Mouse (Mus musculus) layer of hippocampus, adult 9-11 months (tissue): ENCODE results near the gene Elovl6.
A peak's percentile ranks its signal among the peaks of the same experiment; 100 is the strongest.

ENCODE experiments used
- DNase-seq: peaks from one replicate; pipeline ENCODE4 v3.0.0; 2022

The Elovl6 gene

GRCm38 (mm10) chr3:129568506-129568905, 36.4 kb downstream of the Elovl6 start:
- no peak for DNase-seq

- no peak for DNase-seq
These were observed 38.8 kb downstream of the Elovl6 start for GRCm38 (mm10) chr3:129570989-129571388.

GRCm38 (mm10) chr3:129571642-129572041, 39.5 kb downstream of the Elovl6 start:
- DNase-seq = no peak

- no peak for DNase-seq
These were observed 40.8 kb downstream of the Elovl6 start for GRCm38 (mm10) chr3:129572959-129573358.

- DNase-seq = no peak
These were observed 41.5 kb downstream of the Elovl6 start for GRCm38 (mm10) chr3:129573609-129574008.

GRCm38 (mm10) chr3:129575086-129575485, 42.9 kb downstream of the Elovl6 start:
- no peak for DNase-seq

- no peak for DNase-seq
These were observed 44.4 kb downstream of the Elovl6 start for GRCm38 (mm10) chr3:129576522-129576921.

GRCm38 (mm10) chr3:129578741-129579475, 46.8 kb downstream of the Elovl6 start:
- DNase-seq = no peak

- no peak for DNase-seq
These were observed 48.9 kb downstream of the Elovl6 start for GRCm38 (mm10) chr3:129581024-129581423.

- DNase-seq = no peak
These were observed 50.3 kb downstream of the Elovl6 start for GRCm38 (mm10) chr3:129582449-129582848.

- no peak for DNase-seq
These were observed 51.1 kb downstream of the Elovl6 start for GRCm38 (mm10) chr3:129583290-129583689.

- no peak for DNase-seq
These were observed 55.8 kb downstream of the Elovl6 start for GRCm38 (mm10) chr3:129587916-129588315.

GRCm38 (mm10) chr3:129588753-129589152, 56.6 kb downstream of the Elovl6 start:
- no peak for DNase-seq

GRCm38 (mm10) chr3:129589705-129590104, 57.5 kb downstream of the Elovl6 start:
- DNase-seq = no peak

GRCm38 (mm10) chr3:129590548-129591226, 58.5 kb downstream of the Elovl6 start:
- peak; percentile 74 for DNase-seq

GRCm38 (mm10) chr3:129591251-129591650, 59.1 kb downstream of the Elovl6 start:
- no peak for DNase-seq

- DNase-seq = no peak
These were observed 59.6 kb downstream of the Elovl6 start for GRCm38 (mm10) chr3:129591761-129592160.

- no peak for DNase-seq
These were observed 60.8 kb downstream of the Elovl6 start for GRCm38 (mm10) chr3:129593001-129593400.

- DNase-seq = no peak
These were observed 61.6 kb downstream of the Elovl6 start for GRCm38 (mm10) chr3:129593735-129594134.

GRCm38 (mm10) chr3:129596098-129596497, 63.9 kb downstream of the Elovl6 start:
- DNase-seq = no peak

- DNase-seq = no peak
These were observed 70.1 kb downstream of the Elovl6 start for GRCm38 (mm10) chr3:129602289-129602688.

- DNase-seq = no peak
These were observed 73.3 kb downstream of the Elovl6 start for GRCm38 (mm10) chr3:129605487-129605886.

- no peak for DNase-seq
These were observed 73.8 kb downstream of the Elovl6 start for GRCm38 (mm10) chr3:129605934-129606333.

GRCm38 (mm10) chr3:129611626-129612025, 79.5 kb downstream of the Elovl6 start:
- DNase-seq = no peak
